In the genomic region with DNA sequence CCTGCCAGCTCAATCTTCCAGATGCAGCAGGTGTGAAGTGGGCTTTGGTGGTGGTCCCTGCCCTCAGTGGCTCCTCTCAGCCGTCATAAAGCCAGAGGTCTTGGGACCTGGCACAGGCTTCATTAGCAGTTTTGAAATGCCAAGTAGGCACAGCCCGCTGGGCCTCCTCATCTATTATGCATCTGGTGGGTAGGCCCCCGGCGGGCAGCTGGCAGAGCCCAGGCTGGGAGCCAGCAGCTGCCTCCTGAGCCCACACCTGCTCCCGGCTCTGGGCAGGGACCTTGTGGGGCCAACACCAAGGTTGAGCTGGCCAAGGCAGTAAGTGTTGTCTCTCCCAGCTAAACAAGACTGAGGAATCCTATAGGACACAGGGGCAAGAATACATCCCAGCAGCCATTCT, we compare ENCODE assay signal across 21 mouse cellular contexts. TPM values are rescaled to one million over a fixed set of nuclear protein-coding genes. Genes with fewer than 3 reads are reported as not detected.
DNase-seq lines count a peak whose midpoint lies in the region; ATAC-seq and TF ChIP-seq lines count a peak whose summit lies in the region.
"Had no signal": no experiment of that assay in that cellular context is flagged by ENCODE, and none has a peak within 500 bp of the region (broad histone marks: within the 10 kb centered on the region; RNA-seq: fewer than 3 reads in every experiment).

No protein-coding gene starts in this region.

- TF ChIP-seq CTCF in kidney, adult 2 months (conservative IDR thresholded peaks at IDR 0.05; ENCODE audit: insufficient read depth, insufficient read length, low read depth, low read length), result no peak

- 25% methylated on average over 5 of the region's 5 CpGs for WGBS in forebrain, embryonic 14.5 days
- WGBS in forebrain, embryonic 16.5 days, result 16% methylated on average over 5 of the region's 5 CpGs
- 60% methylated on average over 5 of the region's 5 CpGs for WGBS in kidney, adult 2 months
- WGBS in kidney, embryonic 14.5 days, result 82% methylated on average over 5 of the region's 5 CpGs
- WGBS in midbrain, embryonic 13.5 days, result 57% methylated on average over 5 of the region's 5 CpGs
- WGBS in midbrain, embryonic 11.5 days, result 81% methylated on average over 5 of the region's 5 CpGs

- 0 out of 2 replicates have a peak, but pooled peaks have one; percentile 18 for ATAC-seq in forebrain, embryonic 14.5 days
- no peak for ATAC-seq in forebrain, embryonic 16.5 days
- no peak for ATAC-seq in kidney, embryonic 14.5 days (ENCODE audit: low FRiP score, low TSS enrichment)
- no peak for ATAC-seq in midbrain, embryonic 13.5 days
- no peak for ATAC-seq in midbrain, embryonic 11.5 days (ENCODE audit: low FRiP score)

- H3K9ac ChIP-seq in forebrain, embryonic 14.5 days (ENCODE audit: low read length), result no peak overlapping the region
- no peak overlapping the region for H3K9ac ChIP-seq in forebrain, embryonic 16.5 days (replicated peaks; ENCODE audit: low read depth, low read length)
- no peak overlapping the region for H3K9ac ChIP-seq in kidney, embryonic 14.5 days (ENCODE audit: low read depth, low read length)
- no peak overlapping the region for H3K9ac ChIP-seq in midbrain, embryonic 13.5 days (replicated peaks)
- H3K9ac ChIP-seq in midbrain, embryonic 11.5 days (ENCODE audit: low read length), result no peak overlapping the region
- H3K9ac ChIP-seq: hindbrain, embryonic 15.5 days; neural tube, embryonic 13.5 days had no signal

- H3K36me3 ChIP-seq in forebrain, embryonic 14.5 days (ENCODE audit: control insufficient read depth, insufficient read depth, low read length), result no peaks in the 10 kb centered on the region
- no peaks in the 10 kb centered on the region for H3K36me3 ChIP-seq in forebrain, embryonic 16.5 days (ENCODE audit: control insufficient read depth, insufficient read depth)
- no peaks in the 10 kb centered on the region for H3K36me3 ChIP-seq in kidney, adult 2 months (ENCODE audit: control insufficient read depth, insufficient read depth, low read length)
- no peaks in the 10 kb centered on the region for H3K36me3 ChIP-seq in kidney, embryonic 14.5 days (ENCODE audit: control insufficient read depth, insufficient read depth, low read length)
- no peaks in the 10 kb centered on the region for H3K36me3 ChIP-seq in midbrain, embryonic 13.5 days
- H3K36me3 ChIP-seq in midbrain, embryonic 11.5 days (ENCODE audit: control insufficient read depth, insufficient read depth, low read length), result no peaks in the 10 kb centered on the region
- H3K36me3 ChIP-seq: embryonic facial prominence, embryonic 10.5 days; heart, embryonic 10.5 days; hindbrain, embryonic 15.5 days; neural tube, embryonic 13.5 days had no signal

- H3K27ac ChIP-seq in forebrain, embryonic 14.5 days (ENCODE audit: low read depth, low read length), result no peak overlapping the region
- H3K27ac ChIP-seq in forebrain, embryonic 16.5 days (ENCODE audit: low read length), result no peak overlapping the region
- peak overlapping the region; percentile 89 for H3K27ac ChIP-seq in kidney, adult 2 months (ENCODE audit: insufficient read depth, low read depth, low read length)
- H3K27ac ChIP-seq in kidney, embryonic 14.5 days (ENCODE audit: low read depth, low read length), result no peak overlapping the region
- H3K27ac ChIP-seq in midbrain, embryonic 13.5 days, result peak overlapping the region; percentile 30; the same call in 1 of the 2 replicates
- H3K27ac ChIP-seq in midbrain, embryonic 11.5 days (ENCODE audit: low read depth, low read length), result no peak overlapping the region
- H3K27ac ChIP-seq: embryonic facial prominence, embryonic 10.5 days; gastrocnemius, adult 2 months; heart, embryonic 10.5 days; hindbrain, embryonic 15.5 days; neural tube, embryonic 13.5 days had no signal

- H3K4me1 ChIP-seq in forebrain, embryonic 14.5 days (ENCODE audit: control insufficient read depth, insufficient read depth, low read length), result peaks cover 5% of the 10 kb centered on the region; the same call in 1 of the 2 replicates
- H3K4me1 ChIP-seq in forebrain, embryonic 16.5 days (replicated peaks; ENCODE audit: control insufficient read depth, insufficient read depth, low read length), result peaks cover 16% of the 10 kb centered on the region
- H3K4me1 ChIP-seq in kidney, adult 2 months (ENCODE audit: control insufficient read depth, insufficient read depth, low read length), result peaks cover 5% of the 10 kb centered on the region; the same call in 1 of the 2 replicates
- peaks cover 7% of the 10 kb centered on the region; the same call in 1 of the 2 replicates for H3K4me1 ChIP-seq in kidney, embryonic 14.5 days (ENCODE audit: control insufficient read depth, insufficient read depth, low read length)
- H3K4me1 ChIP-seq in midbrain, embryonic 13.5 days (replicated peaks), result peaks cover 21% of the 10 kb centered on the region
- peaks cover 10% of the 10 kb centered on the region for H3K4me1 ChIP-seq in midbrain, embryonic 11.5 days (ENCODE audit: control insufficient read depth, insufficient read depth, low read length)

- no peak overlapping the region for H3K4me3 ChIP-seq in forebrain, embryonic 14.5 days (ENCODE audit: low read depth, low read length)
- no peak overlapping the region for H3K4me3 ChIP-seq in forebrain, embryonic 16.5 days (replicated peaks; ENCODE audit: low read length)
- no peak overlapping the region for H3K4me3 ChIP-seq in kidney, adult 2 months (ENCODE audit: insufficient read depth, low read depth, low read length)
- H3K4me3 ChIP-seq in kidney, embryonic 14.5 days (ENCODE audit: low read length), result no peak overlapping the region
- no peak overlapping the region for H3K4me3 ChIP-seq in midbrain, embryonic 13.5 days (replicated peaks)
- no peak overlapping the region for H3K4me3 ChIP-seq in midbrain, embryonic 11.5 days (ENCODE audit: low read depth, low read length)
- H3K4me3 ChIP-seq: embryonic facial prominence, embryonic 10.5 days; gastrocnemius, adult 2 months; heart, embryonic 10.5 days; hindbrain, embryonic 15.5 days; neural tube, embryonic 13.5 days had no signal

- 0 out of 2 replicates have a peak, but pooled peaks cover 8% of the 10 kb centered on the region for H3K27me3 ChIP-seq in forebrain, embryonic 14.5 days (replicated peaks; ENCODE audit: control insufficient read depth, insufficient read depth, low read length)
- no peaks in the 10 kb centered on the region for H3K27me3 ChIP-seq in forebrain, embryonic 16.5 days (replicated peaks; ENCODE audit: control insufficient read depth, insufficient read depth, low read length)
- no peaks in the 10 kb centered on the region for H3K27me3 ChIP-seq in kidney, adult 2 months (replicated peaks; ENCODE audit: control insufficient read depth, insufficient read depth, low read length)
- peaks cover 18% of the 10 kb centered on the region for H3K27me3 ChIP-seq in kidney, embryonic 14.5 days (ENCODE audit: control insufficient read depth, insufficient read depth, low read length)
- peaks cover 24% of the 10 kb centered on the region for H3K27me3 ChIP-seq in midbrain, embryonic 13.5 days
- peaks cover 12% of the 10 kb centered on the region for H3K27me3 ChIP-seq in midbrain, embryonic 11.5 days (ENCODE audit: control insufficient read depth, insufficient read depth, low read length)
- H3K27me3 ChIP-seq: hindbrain, embryonic 15.5 days had no signal

- no peak overlapping the region for H3K4me2 ChIP-seq in forebrain, embryonic 14.5 days (ENCODE audit: low read length)
- H3K4me2 ChIP-seq in forebrain, embryonic 16.5 days (ENCODE audit: low read length), result no peak overlapping the region
- no peak overlapping the region for H3K4me2 ChIP-seq in kidney, embryonic 14.5 days (replicated peaks; ENCODE audit: low read depth, low read length)
- no peak overlapping the region for H3K4me2 ChIP-seq in midbrain, embryonic 13.5 days (replicated peaks)
- H3K4me2 ChIP-seq in midbrain, embryonic 11.5 days, result no peak overlapping the region
- H3K4me2 ChIP-seq: hindbrain, embryonic 15.5 days; liver, embryonic 11.5 days; neural tube, embryonic 13.5 days had no signal

- DNase-seq in forebrain, embryonic 14.5 days (ENCODE audit: low spot score), result peak; percentile 51
- peak; percentile 72 for DNase-seq in kidney, adult 2 months
- DNase-seq in midbrain, embryonic 11.5 days (ENCODE audit: low spot score, missing footprints), result no peak
- no peak for DNase-seq in urinary bladder, postnatal 36 days (ENCODE audit: low spot score in 2 of 2)
- DNase-seq: adrenal gland, postnatal 25 days; B cell, adult 2 months; cerebellum, adult 11-12 months; gastrocnemius, adult 2 months; lung, adult 18-20 months; lung, postnatal 36 days; spleen, adult 18-20 months; thymus, adult 18-20 months; thymus, postnatal 4 days had no signal

- no peaks in the 10 kb centered on the region for H3K9me3 ChIP-seq in forebrain, embryonic 14.5 days (replicated peaks; ENCODE audit: control insufficient read depth, low read length)
- no peaks in the 10 kb centered on the region for H3K9me3 ChIP-seq in forebrain, embryonic 16.5 days (ENCODE audit: control insufficient read depth, low read length)
- no peaks in the 10 kb centered on the region for H3K9me3 ChIP-seq in kidney, embryonic 14.5 days (ENCODE audit: control insufficient read depth, low read length)
- H3K9me3 ChIP-seq in midbrain, embryonic 13.5 days, result no peaks in the 10 kb centered on the region
- no peaks in the 10 kb centered on the region for H3K9me3 ChIP-seq in midbrain, embryonic 11.5 days (ENCODE audit: control insufficient read depth, low read length)
- H3K9me3 ChIP-seq: embryonic facial prominence, embryonic 10.5 days; heart, embryonic 10.5 days; hindbrain, embryonic 15.5 days; neural tube, embryonic 13.5 days had no signal

- no peak for TF ChIP-seq POLR2A in kidney, adult 2 months (IDR thresholded peaks at IDR 0.05; ENCODE audit: low read depth, low read length)

RNA-seq across cellular contexts. Expression of a gene that starts 21.8 kb away (rescaled TPM):
- polyA plus RNA-seq in forebrain, embryonic 14.5 days (2014; fragmentation: Nextera tagmentation; extraction: Ambion mirVana), result 25.5 and 32.7 TPM in 2 replicates
- 35.4 and 51.6 TPM in 2 replicates for polyA plus RNA-seq in forebrain, embryonic 16.5 days (2015; fragmentation: Nextera tagmentation; extraction: Ambion mirVana)
- polyA plus RNA-seq in kidney, adult 2 months (2012; rRNA removed), result 213 and 248 TPM in 2 replicates
- 6.6 and 10.3 TPM in 2 replicates for polyA plus RNA-seq in kidney, embryonic 14.5 days (2014; fragmentation: Nextera tagmentation; extraction: Ambion mirVana)
- 28.5 and 30.4 TPM in 2 replicates for polyA plus RNA-seq in midbrain, embryonic 13.5 days (2015; fragmentation: Nextera tagmentation; extraction: Ambion mirVana)
- polyA plus RNA-seq in midbrain, embryonic 11.5 days (2014; fragmentation: Nextera tagmentation; extraction: Ambion mirVana), result 4.6 and 4.9 TPM in 2 replicates

Comparison
In these comparisons a context has a peak if more than half of its experiments do, and no peak if none do; other contexts are left out.
1. H3K27ac ChIP-seq: peak in kidney, adult 2 months (single experiment) and midbrain, embryonic 13.5 days (single experiment); none in forebrain, embryonic 14.5 days (single experiment), forebrain, embryonic 16.5 days (single experiment), kidney, embryonic 14.5 days (single experiment) and midbrain, embryonic 11.5 days (single experiment).
2. DNase-seq: peak in forebrain, embryonic 14.5 days (single experiment) and kidney, adult 2 months (single experiment); none in midbrain, embryonic 11.5 days (single experiment) and urinary bladder, postnatal 36 days (0 of 2).